Mouse (Mus musculus): ENCODE data around the gene Zbtb21.
"Not testable (repeated sequence)": the region's sequence is repeated elsewhere in the genome, so short reads cannot be mapped to it uniquely, and the experiment has no call there.

Zbtb21 gene

DNA sequence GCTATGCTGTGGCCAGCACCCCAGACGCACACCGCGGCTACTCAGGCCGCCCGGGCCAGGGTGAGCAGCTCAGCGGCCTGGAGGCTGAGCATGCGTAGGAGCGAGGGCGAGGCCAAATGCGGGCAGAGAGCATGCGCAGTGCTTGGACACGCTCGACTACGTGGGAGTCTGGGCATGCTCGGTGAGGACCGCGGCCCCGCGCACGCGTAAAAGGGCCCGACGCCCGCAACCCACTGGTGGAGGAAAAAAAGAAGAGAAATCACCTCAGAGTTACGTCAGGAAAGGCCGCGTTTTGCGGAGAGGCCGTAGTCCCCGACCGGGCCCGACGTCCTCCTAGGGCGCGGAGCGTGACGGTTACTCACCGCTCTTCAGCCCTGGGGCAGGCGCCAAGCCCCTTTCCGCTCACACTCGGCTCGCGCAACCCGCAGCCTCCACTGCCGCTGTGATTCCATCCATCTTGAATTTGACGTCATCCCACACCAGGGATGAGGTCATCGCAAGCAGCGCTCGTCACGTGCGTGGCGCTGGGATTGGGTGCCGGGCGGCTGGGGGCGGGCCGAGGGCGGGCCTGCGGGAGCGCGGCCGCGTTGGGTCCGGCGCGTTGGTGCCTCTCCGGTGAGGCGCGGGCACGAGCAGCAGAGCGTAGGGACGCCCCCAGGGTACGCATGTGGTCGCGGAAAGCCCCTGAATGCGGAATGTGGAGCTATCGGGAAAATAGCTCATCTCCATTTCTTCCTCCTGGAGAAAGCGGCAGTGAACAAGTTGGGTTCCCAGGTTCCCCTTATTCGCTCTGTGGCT, at the start of gene Zbtb21, which contains the start of gene C2cd2:
TSS of gene Zbtb21 (minus strand) at position 472 of the 798 bp plus-strand sequence.
TSS of gene C2cd2 (minus strand) at position 448 of the 798 bp plus-strand sequence.
- peak; percentile 96 for DNase-seq (ENCODE audit: low read depth, low spot score)

DNA sequence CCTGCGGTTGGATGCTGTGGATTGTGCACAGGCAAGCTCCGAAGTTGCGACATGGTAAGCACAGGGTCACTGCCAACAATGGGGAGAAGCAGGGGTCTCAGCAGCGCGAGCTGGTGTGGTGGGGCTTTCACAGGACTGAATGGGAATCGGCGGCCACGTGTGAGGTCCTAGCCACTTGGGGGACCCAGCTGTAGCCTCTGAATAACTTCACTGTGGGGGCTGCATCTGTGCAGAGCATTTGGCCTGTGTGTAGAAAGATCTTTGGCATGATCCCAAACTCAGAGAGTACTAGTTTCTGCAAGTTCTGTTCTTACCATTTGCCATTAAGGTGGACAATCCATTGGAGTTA, 34.9 kb upstream of the Zbtb21 start:
- not testable (repeated sequence) for DNase-seq (ENCODE audit: low read depth, low spot score)

DNA sequence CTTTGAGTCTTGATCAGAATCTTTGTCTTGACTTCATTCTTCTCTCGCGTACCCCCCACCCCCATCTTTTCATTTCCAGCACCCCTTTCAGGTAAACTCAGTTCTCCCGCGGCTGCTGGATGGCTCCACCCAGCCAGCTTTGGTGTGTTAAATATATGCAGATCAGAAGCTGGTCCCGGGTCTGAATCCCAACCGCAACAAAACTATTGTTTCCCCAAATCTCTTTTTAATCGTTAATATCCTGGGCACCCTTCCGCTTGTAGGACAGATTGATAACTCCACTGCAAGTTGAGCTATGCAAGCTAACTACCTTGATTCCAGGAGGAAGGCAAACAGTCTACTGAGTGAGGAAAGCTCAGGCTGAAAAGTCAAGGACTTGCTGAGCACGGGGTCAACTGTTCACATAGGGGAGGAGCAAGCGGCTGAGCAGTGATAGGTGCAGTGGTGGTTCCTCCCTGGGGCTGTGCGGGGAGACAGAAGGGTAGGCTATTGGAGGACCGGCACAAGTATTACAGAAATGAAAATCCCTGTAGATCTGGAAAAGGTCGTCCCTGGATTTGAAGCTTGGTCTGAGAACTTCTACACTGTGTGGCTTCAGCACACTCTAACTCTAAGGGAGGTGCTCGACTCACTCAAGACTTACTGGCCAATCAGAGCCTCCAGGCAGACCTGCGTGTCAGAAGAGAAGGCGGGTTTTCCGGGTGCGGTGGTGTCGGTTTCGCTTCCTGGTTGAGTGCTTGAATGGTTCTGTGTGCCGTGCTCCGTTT, 34.4 kb upstream of the Zbtb21 start, which contains the start of gene B230307C23Rik:
TSS of gene B230307C23Rik (plus strand) at position 700 of the 767 bp plus-strand sequence.
- DNase-seq (ENCODE audit: low read depth, low spot score): peak; percentile 93

DNA sequence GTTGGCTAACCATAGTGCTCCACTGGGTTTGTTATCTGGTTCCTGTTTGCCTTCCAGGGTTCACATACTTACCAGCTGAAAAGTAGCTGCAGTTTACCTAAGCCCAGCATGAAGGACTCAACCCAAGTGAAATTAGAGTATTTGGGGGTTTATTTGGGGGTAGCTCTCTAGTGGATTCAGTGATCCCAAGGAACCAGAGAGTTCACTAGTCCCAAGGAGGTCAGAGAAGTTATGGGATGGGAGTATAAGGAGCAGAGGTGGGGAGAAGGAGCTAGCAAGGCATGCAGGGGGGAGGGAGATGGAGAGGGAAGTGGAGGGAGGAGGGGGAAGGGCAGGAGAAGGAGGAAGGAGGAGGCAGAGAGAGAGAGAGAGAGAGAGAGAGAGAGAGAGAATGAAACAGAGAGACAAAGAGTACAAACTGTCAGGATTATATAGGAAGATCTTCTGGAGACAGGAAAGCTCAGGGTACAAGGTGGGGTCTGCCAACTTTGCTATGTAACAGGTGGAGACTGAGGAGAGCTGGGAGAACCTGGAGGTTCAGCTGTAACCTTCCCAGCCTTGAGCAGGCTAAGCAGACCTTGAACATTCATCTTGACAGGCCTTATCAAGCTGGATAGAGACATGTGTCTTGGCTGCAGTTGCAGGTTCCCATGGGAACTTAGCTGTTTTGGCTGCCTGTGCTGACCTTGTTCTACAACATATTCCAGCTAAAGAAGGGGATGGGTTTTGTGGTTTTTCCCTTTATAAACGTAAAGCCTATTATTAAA, 33.6 kb upstream of the Zbtb21 start:
- DNase-seq (ENCODE audit: low read depth, low spot score): peak; percentile 13

DNA sequence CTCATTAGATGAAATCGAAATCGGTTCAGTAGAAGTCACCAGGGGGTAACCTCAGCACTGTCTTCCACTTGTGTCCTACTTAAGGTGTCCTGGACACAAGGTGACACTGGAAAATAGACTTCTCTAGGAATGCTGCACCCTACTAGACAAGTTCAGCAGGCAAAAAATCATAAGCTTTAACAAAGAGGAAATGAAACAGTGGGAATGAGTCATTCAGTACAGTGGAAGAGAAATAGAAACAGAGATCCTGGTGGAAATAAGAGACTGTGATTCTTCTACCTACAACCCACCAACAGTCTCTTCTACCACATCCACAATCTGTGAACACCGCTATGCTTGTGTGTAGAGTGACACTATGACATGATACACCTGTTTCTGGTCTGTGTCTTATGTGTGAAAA, 30.1 kb upstream of the Zbtb21 start:
- DNase-seq (ENCODE audit: low read depth, low spot score): not testable (repeated sequence)

DNA sequence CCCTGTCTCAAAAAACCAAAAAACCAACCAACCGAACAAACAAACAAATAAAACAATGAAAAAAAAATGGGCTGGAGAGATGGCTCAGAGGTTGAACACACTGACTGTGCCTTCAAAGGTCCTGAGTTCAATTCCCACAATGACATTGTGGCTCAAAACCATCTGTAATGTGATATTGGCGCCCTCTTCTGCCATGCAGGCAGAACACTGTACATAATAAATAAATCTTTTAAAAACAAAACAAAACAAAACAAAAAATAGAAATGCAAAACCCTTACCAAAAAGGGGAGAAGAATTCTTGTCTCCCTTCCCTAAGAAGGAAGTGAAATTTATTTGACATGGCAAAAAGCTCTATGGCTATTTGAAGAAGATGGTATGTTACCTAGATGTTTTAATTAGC, 29.1 kb upstream of the Zbtb21 start:
- no peak for DNase-seq (ENCODE audit: low read depth, low spot score)

DNA sequence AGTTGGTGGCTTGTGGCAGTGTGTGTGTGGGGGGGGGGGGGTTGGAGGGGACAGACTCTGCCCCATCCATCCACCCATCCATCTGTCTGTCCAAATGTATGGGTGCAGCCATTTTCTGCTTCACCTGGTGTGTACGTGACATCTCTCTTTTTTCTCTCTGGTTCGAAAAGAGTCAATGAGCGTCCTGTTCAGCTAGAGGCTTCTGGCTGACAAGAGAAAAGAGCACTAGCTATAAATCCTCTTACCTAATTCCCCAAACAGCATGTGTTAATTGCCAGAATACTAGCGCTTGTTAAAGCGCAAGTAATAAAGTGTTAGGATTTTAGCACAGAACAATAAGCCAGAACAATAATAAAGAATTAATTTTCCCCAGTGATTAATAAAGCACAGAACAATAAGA, 22.2 kb upstream of the Zbtb21 start:
- no peak for DNase-seq (ENCODE audit: low read depth, low spot score)

DNA sequence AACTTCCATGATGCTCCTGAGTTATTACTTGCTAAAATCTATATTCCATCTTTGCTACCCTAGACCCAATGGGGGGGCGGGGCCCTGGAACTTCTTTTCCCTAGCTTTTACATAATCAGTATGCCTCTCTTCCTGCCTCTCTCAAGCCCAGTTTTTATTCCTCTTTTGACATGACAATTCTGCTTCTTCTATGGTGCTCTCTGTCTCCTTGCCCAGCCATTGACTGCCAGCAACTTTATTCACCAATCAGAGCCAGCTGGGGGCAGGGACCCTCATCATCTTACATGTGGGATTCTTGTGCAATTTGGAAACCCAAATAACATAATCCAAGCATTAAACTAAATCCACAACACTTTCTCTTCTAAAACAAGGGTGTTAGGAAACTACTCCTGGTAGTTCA, 18.9 kb upstream of the Zbtb21 start:
- DNase-seq (ENCODE audit: low read depth, low spot score): no peak

DNA sequence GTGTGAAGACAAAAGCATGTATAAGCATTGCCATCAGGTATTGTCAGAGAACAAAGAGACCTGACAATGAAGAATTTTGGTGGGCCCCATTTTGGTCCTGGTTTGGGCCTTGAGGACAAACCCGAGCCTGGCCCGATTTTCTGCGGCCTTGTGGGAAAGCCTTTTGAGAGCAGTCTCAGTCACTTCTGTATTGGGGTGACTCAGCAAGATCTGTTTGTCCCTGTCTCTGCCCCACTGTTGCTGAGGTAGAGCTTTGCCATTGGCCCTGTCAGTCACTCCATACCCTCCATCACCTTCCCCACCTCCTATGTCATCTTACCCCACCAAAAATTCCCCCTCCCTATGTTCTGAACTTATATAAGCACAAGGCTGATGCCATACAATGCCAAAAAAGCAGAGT, 15.3 kb upstream of the Zbtb21 start:
- no peak for DNase-seq (ENCODE audit: low read depth, low spot score)

DNA sequence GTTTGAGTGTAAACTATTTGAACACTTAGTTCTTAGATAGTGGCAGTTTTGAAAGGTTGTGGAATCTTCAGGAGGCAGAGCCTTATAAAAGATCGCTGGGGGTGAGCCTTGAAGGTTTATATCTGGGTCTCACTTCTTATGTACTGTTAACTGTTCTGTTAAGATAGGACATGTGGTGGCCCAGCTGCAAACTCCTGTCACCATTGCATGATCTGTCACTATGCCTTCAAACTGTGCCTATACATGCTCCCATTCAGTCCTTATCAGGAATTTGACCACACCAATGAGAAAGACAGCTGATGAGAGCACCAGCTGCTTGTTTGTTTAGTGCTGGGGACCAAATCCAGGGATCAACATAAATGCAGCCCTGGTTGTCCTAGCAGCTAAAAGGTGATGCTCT, 14.9 kb upstream of the Zbtb21 start:
- DNase-seq (ENCODE audit: low read depth, low spot score): no peak

DNA sequence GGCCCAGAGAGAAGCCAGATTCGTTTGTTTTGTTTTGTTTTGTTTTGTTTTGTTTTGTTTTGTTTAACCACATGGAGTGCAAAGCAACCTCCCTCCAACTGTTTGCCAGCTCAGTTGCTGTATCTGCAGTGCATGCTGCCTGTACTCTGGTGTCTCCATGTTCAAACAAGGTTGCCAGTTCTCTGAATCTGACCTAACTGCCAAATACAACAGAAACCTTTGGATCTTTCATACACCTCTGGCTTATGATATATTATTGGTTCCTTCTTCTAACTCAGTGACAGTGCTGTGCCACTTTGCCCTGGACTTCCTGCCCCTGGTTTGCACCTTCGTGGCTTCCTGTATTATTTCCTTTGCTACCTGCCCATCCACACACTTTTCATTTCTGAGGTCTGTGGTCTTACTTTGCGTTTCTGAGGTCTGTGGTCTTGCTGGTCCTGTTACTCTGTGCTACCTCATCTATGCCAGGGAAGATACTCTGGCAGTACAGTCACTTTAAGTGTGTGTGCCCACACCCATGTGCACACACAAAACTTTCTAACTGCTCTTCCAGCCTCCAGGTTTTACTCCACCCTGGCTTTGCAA, 1.6 kb upstream of the Zbtb21 start:
- peak; percentile 62 for DNase-seq (ENCODE audit: low read depth, low spot score)

DNA sequence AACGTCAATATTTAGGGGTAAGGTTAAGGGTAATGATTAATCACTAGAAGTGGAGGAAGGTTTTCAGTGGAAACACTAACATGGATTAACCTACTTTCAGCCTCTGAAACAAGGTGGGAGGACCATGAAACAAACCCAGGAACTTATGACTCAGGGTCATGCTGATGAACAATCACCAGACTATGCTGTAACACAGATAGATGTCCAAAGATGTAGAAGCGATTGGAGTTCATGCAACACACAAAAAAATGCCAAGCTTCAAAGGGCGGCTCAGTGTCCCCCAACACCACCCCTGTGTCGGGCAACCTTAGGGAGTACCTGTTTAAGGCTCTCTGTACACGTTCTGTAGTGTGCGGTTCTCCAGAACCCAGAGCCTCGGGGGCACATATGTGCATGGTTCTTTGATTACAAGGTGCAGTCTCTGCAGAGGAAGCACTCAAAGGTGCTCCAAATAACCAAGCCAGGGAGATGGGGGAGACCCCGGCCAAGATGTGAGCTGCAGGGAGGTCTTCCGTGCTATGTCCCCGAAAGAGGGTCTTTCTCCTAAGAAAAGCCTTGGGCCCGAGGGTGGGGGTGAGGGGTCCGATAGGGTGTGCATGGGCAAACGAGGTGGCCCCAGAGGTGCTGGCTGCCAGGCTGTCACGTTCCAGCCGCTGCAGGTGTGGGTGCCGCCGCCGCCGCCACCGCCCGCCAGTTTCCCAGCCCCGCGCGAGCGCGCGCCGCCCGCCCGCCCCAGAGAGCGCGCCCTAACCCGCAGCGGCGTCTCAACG, 856 bp downstream of the Zbtb21 start:
- DNase-seq (ENCODE audit: low read depth, low spot score): peak; percentile 54

DNA sequence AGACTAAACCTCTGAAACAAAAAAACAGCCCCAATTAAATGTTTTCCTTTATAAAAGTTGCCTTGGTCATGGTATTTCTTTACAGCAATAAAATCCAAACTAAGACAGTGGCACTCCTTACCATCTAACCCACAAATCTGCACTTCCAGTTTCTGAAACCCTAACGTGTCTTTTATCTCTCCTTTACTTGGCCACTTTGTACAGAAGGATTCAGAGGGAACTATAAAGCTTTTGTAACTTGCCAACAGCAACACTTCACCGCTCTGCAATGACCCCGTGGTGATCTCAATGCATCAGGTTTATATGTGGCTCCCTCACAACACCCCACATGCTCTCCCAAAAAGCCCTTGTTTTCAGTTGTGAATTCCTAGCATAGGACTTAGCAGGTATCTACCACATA, 2.1 kb downstream of the Zbtb21 start:
- no peak for DNase-seq (ENCODE audit: low read depth, low spot score)

DNA sequence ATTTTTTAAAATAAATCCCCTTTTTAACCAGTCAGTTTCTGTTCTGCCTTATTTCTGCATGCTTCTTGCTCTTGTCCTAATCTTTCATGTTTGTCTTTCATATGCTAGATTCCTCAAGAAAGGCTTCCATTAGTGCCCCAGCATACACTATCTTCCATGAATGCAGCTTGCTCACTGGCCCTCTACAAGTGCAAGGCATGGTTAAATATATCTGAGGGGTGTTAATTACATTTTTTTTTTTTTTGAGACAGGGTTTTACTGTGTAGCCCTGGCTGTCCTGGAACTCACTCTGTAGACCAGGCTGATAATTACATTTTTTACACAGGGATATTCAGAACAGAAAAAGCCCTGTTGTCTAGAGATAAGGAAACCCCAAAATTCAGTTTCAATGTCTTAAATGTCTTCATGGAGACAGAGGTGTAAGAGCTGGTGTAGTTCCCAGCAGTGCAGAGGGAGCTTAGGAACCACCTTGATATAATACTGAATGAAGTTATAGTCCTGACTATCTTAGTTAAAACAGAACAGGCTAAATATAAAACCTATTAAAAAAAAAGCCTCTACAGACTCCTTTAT, 3.9 kb downstream of the Zbtb21 start:
- DNase-seq (ENCODE audit: low read depth, low spot score): no peak

DNA sequence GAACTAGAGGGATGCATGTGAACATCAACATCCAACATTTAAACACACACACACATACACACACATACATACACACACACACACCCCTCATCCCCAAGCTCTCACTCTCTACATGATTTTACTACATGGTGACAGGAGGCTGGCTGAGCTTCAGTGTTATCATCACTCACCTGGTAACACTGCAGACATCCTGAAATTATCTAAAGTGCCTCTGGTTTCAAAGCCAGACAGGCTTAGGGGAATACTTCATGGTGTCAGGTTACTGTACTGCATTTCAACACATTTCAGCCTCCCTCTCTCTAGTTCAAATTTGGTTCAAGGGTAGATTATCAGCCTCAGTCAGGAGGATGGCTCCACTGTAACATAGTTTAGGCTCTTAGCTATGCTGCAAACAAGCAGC, 4.8 kb downstream of the Zbtb21 start:
- DNase-seq (ENCODE audit: low read depth, low spot score): no peak

DNA sequence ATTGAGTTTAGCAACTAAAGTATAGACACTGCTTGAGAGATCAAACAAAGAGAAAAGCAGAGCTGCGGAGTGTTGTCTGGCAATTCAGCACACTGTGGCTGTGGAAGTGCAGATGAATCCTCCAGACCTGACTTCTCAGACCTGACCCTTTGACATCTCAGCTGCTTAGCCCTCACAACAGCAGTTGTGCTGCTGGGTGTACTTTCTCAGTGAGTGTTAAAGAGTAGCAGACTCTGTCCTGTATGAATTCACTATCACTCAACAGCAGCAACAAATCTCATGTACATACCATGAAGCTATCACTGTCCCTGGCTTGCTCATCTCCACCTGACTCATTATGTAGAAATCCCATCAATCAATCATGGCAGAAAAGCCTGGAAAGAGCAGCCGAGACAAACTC, 6.4 kb downstream of the Zbtb21 start:
- DNase-seq (ENCODE audit: low read depth, low spot score): no peak

DNA sequence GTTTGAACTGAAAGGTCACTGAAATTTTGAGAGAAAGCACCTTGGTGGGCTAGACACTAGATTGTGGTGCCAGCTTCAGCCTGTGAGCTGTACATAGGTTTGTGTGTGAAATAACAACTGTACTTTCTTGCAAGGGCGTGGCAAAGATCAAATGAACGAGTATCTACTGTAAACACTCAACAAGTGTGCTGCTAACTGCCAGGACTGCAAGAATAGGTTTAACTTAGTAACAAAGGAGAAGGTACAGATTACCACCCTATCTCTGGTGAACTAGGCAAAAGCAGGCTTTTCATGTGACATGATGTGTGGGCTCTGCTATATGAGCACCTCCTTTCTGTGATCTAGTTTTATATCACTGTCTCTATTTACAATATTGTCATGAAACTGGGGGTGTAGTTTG, 9.1 kb downstream of the Zbtb21 start:
- DNase-seq (ENCODE audit: low read depth, low spot score): no peak

DNA sequence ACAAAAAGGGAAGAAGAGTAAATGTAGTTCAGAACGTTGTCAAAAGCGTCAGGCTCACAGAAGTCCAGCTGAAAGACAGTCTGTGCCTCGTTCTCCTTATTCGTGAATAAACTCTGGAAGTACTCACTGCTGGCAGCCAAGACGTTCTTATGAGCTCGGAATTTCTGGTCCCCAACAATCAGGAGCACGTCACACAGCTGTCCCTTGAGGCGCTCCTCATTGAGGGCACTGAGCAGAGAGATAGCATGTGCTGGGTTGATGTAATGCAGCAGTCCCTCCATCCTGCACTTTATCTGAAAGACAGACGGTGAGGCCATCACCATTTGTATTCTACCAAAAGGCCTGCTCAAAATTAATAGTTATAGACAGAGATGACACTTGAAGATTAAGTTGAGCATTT, 9.6 kb downstream of the Zbtb21 start:
- DNase-seq (ENCODE audit: low read depth, low spot score): no peak

DNA sequence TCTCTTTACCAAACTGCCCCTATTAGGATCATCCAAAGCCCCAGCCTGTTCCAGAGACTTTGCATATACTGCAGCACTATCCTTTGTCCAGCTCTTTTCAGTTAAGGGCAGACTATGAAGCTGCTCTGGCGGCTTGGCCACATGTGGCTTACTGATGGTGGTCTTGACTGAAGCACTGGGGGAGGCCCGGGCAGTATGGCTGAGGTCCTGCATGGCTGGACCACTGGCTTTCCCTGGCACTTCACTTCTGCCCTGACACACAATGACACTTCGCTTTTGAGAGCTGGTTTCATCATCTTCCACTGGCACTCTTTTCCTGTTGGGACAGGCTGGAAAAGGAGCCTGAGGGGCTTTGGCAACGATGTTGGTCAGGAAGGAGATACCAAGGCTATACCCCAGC, 10.1 kb downstream of the Zbtb21 start:
- DNase-seq (ENCODE audit: low read depth, low spot score): no peak

DNA sequence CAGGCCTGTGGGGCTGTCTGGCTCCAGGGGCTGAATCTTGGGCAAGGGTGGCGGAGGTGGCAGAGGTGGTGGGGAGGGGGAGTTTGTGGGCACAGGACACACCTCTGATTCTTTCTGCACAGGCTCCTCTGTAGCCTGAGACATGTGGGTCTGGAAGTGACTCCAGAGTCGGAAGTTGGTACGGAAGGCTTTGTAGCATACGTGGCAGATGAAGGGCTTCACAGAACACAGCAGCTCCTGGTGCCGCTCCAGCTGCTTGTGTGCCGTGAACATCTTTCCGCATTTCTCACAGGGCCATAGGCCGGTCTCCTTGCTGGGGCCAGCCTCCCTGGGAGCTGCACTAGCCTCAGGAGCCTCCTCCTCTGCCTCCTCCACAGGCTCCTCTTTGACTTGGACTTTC, 12.4 kb downstream of the Zbtb21 start:
- DNase-seq (ENCODE audit: low read depth, low spot score): no peak

DNA sequence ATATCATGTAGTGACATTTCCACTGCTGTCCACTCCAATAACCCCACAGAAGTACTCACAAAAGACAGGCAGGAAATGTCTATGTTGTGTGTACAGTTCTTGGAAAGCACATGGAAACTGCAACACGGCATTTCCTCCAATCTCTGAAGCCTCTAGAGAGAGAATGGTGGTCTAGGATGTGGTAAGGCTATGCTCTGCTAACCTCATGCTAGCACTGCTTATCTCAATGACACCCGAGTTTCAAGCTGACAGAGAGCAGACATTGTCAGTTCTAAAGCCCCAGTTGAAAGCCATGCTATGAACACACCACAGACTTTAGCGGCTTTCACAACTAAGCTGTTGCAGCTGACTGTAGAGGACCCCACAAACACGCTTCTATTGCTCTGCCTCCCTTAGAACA, 13.6 kb downstream of the Zbtb21 start:
- no peak for DNase-seq (ENCODE audit: low read depth, low spot score)

Measured in CD4-positive helper T cell, adult 2 months (primary cell).